Mouse (Mus musculus): Measurements from ENCODE around the gene Pomgnt1. TPM values are rescaled to one million over a fixed set of nuclear protein-coding genes. Genes with fewer than 3 reads are reported as not detected.
A peak's percentile ranks its signal among the peaks of the same experiment; 100 is the strongest.

The Pomgnt1 gene
- polyA plus RNA-seq, 1 experiment from 2014 or later, result 68.4 TPM

DNA sequence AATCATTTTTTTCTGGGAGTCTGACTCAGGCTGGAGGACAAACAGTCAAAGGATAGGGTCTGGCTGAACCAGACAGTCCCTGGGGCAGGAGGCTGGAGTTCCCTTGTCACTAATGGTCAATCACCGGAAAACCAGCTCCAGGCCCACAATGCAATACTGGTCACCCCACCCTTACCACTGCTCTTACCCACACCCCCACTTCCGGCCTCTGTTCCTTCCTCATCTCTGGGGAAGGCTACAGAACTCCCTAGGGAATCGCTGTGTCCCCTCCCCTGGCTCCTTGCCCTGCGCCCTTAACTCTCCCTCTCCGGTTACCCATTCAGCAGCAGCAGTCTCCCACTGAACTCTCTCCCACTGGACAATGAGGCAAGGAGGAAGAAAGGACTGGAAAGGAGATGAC lies 53.5 kb downstream of the Pomgnt1 start:
- ATAC-seq (ENCODE audit: low FRiP score, low read depth), result no peak
- no peaks in the 10 kb centered on the region for H3K36me3 ChIP-seq
- no peaks in the 10 kb centered on the region for H3K27me3 ChIP-seq (replicated peaks)
- 28% methylated on average over 5 of the region's 5 CpGs for WGBS
- no peak overlapping the region for H3K4me2 ChIP-seq (replicated peaks)
- H3K4me1 ChIP-seq, result peaks cover 13% of the 10 kb centered on the region
- no peak overlapping the region for H3K9ac ChIP-seq
- H3K4me3 ChIP-seq, result no peak overlapping the region
- H3K27ac ChIP-seq, result no peak overlapping the region
- H3K9me3 ChIP-seq, result no peaks in the 10 kb centered on the region

DNA sequence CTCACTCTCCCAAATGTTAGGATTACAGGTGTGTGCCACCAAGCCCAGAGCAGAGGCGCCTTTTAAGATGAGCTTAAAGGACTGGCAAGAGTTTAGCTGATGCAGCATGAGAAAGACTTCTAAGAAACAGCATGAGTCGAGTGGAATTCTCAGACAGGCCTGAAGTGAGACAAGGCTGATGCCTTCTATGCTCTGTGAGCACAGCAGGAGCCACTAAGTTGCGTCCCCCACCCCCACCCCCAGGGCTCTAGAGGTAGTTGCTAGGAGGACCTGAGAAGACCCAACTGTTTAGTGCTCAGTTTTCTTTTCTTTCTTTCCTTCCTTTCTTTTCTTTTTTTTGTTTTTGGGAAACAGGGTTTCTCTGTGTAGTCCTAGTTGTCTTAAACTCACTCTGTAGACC lies 58.4 kb downstream of the Pomgnt1 start:
- Histone ChIP-seq H3K4me1 (peaks cover 4% of the 10 kb centered on the region; the same call in 1 of the 2 replicates), H3K9me3 (no peaks in the 10 kb centered on the region), H3K27me3 (replicated peaks) (no peaks in the 10 kb centered on the region), H3K27ac (no peak overlapping the region), H3K4me2 (replicated peaks) (no peak overlapping the region), H3K9ac (no peak overlapping the region), H3K36me3 (no peaks in the 10 kb centered on the region), H3K4me3 (no peak overlapping the region)
- no peak for ATAC-seq (ENCODE audit: low FRiP score, low read depth)
- 42% methylated on average over 3 of the region's 3 CpGs for WGBS

DNA sequence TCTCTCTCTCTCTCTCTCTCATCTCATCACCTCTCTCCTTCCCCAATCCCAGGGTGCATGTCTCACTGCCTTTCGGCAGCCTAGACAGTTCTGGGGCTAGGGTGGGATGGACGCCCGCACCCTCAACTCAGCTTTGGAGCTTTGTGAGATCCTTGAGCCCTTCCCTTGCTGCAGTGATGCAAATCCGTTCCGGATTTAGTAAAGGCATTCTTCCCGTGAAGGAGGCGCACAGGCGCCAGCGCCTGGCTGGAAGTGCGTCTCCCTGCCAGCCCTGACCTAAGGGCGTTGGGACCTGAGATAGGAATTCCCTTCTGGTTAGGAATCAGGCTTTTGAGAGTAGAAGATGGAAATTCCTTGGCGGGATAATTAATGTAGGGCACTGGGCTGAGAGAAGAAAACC lies 59.1 kb downstream of the Pomgnt1 start:
- Histone ChIP-seq H3K4me1 (no peaks in the 10 kb centered on the region), H3K4me3 (no peak overlapping the region), H3K27me3 (replicated peaks) (no peaks in the 10 kb centered on the region), H3K4me2 (replicated peaks) (peak overlapping the region; percentile 39), H3K9me3 (no peaks in the 10 kb centered on the region), H3K27ac (no peak overlapping the region), H3K9ac (no peak overlapping the region), H3K36me3 (no peaks in the 10 kb centered on the region)
- WGBS, result 11% methylated on average over 12 of the region's 12 CpGs
- no peak for ATAC-seq (ENCODE audit: low FRiP score, low read depth)

DNA sequence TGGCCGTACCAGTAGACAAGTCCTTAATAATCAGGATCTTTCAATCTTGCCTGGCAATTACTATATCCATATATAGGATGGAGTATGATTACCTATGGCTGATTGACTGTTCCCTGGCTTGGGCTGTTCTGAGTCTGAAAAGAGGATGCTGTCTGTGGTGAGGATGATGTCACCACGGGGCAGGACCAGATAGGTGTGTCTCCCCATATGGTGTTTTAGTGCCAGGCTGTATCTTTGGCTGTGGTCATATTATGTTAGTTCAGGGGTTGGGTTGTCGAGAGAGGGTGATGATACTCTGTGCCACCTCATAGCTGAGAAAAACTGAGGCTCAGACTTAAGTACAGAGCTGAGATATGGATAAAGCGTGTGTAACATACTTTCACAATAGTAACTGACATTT lies 61.4 kb downstream of the Pomgnt1 start:
- no peak overlapping the region for H3K27ac ChIP-seq
- WGBS, result 88% methylated on average over 4 of the region's 4 CpGs
- no peak for ATAC-seq (ENCODE audit: low FRiP score, low read depth)
- H3K27me3 ChIP-seq (replicated peaks), result no peaks in the 10 kb centered on the region
- H3K36me3 ChIP-seq, result no peaks in the 10 kb centered on the region
- H3K9me3 ChIP-seq, result no peaks in the 10 kb centered on the region
- no peak overlapping the region for H3K4me2 ChIP-seq (replicated peaks)
- H3K4me1 ChIP-seq, result no peaks in the 10 kb centered on the region
- H3K4me3 ChIP-seq, result no peak overlapping the region
- no peak overlapping the region for H3K9ac ChIP-seq

DNA sequence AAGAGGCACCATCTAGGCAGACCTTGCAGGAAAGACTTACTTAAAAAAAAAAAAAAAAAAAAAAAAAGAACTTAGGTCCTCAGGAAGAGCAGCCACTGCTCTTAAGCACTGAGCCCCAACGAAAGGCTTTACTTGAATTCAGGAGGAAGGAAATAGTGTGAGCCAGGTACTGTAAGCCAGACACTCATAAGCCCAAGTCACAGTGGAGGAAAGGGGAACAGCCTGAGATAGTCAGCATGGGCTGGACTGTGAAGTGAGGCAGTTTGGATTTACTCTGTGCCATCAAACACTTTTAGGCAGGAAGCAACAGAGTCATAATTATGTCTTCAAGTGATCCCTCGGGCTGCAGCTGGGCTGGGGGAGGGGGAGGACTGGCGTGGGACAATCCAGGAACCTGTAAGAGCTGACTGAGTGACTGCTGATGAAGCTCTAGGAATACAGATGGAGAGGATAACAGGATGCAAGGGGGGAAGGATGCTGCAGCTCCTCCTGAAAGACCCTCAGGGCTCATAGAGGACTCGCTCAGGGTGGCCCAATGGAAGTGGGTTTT lies 68.7 kb downstream of the Pomgnt1 start:
- Histone ChIP-seq H3K27me3 (replicated peaks) (no peaks in the 10 kb centered on the region), H3K9me3 (no peaks in the 10 kb centered on the region), H3K36me3 (no peaks in the 10 kb centered on the region), H3K27ac (no peak overlapping the region), H3K4me3 (no peak overlapping the region), H3K4me1 (no peaks in the 10 kb centered on the region), H3K4me2 (replicated peaks) (no peak overlapping the region), H3K9ac (no peak overlapping the region)
- 50% methylated on average over 4 of the region's 4 CpGs for WGBS
- no peak for ATAC-seq (ENCODE audit: low FRiP score, low read depth)

DNA sequence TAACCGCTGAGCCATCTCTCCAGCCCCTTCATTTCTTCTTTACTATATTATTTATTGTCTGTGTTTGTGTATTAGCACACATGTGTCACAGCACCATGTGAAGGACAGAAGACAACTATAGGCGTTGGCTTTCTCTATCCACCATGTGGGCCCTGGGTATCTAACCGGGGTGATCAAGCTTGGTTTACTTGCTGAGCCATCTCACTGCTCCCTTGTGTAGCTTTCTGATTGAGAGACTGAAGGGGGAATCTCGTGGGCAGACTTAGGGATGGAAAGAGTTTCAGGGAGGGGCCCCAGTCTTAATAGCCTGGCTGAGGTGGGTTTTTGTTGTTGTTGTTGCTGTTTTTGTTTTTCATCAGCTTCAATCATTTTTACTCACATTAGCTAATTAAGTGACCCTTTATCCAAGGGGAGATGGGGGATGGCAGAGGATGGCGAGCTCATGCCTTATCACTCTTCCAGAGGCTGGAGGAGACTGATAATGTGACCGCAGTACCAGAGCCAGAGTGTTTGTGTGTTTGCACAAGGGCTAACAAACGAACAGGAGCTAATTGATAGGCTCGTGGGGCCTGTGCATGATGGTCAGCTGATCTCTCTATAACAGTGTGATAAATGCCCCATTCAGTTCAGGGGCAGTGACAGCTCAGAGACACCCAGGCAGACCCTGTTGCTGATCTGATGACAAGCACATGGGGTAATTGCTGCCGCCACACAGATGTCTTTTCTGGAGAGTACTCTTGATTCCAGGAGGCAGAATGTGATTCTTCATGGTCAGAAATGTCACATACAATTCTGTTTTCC lies 70.1 kb downstream of the Pomgnt1 start:
- Histone ChIP-seq H3K27ac (no peak overlapping the region), H3K4me1 (no peaks in the 10 kb centered on the region)
- no peak for ATAC-seq (ENCODE audit: low FRiP score, low read depth)

DNA sequence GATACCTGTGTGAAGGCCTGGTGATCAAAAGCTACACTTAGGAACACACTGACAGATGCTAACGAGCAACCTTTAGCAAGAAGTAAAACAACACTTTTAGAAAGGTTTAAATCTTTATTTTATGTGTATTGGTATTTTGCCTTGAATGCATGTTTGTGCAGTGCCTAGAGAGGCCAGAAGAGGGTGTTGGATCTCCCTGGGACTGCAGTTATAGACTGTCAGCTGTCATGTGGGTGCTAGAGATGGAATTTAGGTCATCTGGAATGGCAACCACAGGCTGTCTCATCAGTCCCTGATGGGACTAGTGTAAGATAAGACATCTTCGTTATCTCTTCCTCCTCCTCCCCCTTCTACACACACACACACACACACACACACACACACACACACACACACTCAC lies 74.8 kb downstream of the Pomgnt1 start:
- no peaks in the 10 kb centered on the region for H3K27me3 ChIP-seq (replicated peaks)
- H3K4me1 ChIP-seq, result no peaks in the 10 kb centered on the region
- no peak overlapping the region for H3K4me3 ChIP-seq
- H3K9ac ChIP-seq, result no peak overlapping the region
- WGBS, result 88% methylated on average over 2 of the region's 2 CpGs
- H3K9me3 ChIP-seq, result no peaks in the 10 kb centered on the region
- no peaks in the 10 kb centered on the region for H3K36me3 ChIP-seq
- H3K4me2 ChIP-seq (replicated peaks), result no peak overlapping the region
- no peak for ATAC-seq (ENCODE audit: low FRiP score, low read depth)
- H3K27ac ChIP-seq, result no peak overlapping the region

More for the DNA sequence above, 70.1 kb downstream of the Pomgnt1 start:
- no peaks in the 10 kb centered on the region for H3K9me3 ChIP-seq
- no peaks in the 10 kb centered on the region for H3K27me3 ChIP-seq (replicated peaks)
- no peak overlapping the region for H3K9ac ChIP-seq
- H3K4me2 ChIP-seq (replicated peaks), result no peak overlapping the region
- H3K4me3 ChIP-seq, result no peak overlapping the region
- no peaks in the 10 kb centered on the region for H3K36me3 ChIP-seq
- WGBS, result 78% methylated on average over 9 of the region's 9 CpGs

DNA sequence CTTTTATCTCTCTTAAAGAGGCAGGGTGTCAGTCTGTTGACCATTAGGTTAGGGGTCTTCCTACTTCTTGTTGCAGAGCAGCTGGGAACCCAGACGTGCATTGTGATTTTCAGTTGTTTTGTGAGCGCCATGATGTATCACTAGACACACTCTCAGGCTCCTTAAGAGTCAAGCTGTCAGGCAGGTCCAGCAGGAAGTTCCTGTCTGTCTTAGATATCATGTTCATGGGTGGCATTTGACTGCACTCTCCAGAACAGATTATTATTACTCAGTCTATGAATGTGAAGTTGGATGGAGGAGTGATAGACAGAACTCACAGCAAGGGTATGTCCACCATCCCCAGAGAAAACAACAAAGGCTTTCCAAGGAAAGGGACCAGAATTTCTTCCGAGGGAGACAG lies 80.8 kb downstream of the Pomgnt1 start:
- Histone ChIP-seq H3K4me1 (no peaks in the 10 kb centered on the region), H3K9ac (no peak overlapping the region), H3K36me3 (no peaks in the 10 kb centered on the region), H3K4me2 (replicated peaks) (no peak overlapping the region), H3K4me3 (no peak overlapping the region), H3K9me3 (no peaks in the 10 kb centered on the region), H3K27me3 (replicated peaks) (no peaks in the 10 kb centered on the region), H3K27ac (no peak overlapping the region)
- ATAC-seq (ENCODE audit: low FRiP score, low read depth), result no peak
- 69% methylated on average over 3 of the region's 3 CpGs for WGBS

DNA sequence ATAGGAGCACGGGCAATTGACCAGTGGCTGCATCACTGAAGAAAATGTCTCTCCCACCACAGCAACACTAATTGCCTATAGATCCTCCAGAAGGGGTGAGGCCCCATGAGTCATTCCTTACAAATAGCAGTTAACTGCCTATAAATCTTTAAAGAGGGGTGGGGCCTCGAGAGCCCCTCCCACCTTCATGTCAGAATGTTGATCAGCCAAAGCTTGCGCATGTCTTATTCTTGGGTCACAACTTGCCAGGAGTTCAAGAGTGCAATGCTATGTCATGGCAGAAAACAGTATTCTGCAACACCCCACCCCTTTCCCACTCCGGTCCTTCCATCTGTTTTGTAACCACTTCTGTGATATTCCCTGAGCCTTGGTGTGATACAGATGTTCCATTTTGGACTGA lies 82.9 kb downstream of the Pomgnt1 start:
- Histone ChIP-seq H3K4me3 (no peak overlapping the region), H3K4me1 (no peaks in the 10 kb centered on the region), H3K9me3 (no peaks in the 10 kb centered on the region), H3K4me2 (replicated peaks) (no peak overlapping the region), H3K9ac (no peak overlapping the region), H3K27ac (no peak overlapping the region), H3K36me3 (no peaks in the 10 kb centered on the region), H3K27me3 (replicated peaks) (no peaks in the 10 kb centered on the region)
- 61% methylated on average over 4 of the region's 4 CpGs for WGBS
- ATAC-seq (ENCODE audit: low FRiP score, low read depth), result no peak

DNA sequence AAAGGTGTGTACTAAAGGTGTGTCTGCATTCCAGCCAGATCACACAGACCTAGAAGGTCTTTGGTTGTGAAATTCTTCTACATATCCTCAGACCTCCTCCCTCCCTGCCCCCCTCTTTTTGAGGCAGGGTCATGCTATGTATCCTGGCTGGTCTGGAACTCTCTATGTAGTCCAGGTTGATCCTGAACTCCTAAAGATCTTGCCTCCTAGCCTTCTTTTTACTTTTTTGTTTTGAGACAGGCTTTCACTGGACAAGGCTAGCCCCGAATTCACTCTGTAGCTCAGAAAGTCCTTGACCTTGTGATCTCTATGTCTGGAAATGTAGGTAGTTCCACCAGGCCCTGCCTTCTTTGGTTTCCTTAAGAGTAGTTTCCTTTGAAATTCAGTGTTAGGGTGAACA lies 85.3 kb downstream of the Pomgnt1 start:
- no peak overlapping the region for H3K4me2 ChIP-seq (replicated peaks)
- no peak for ATAC-seq (ENCODE audit: low FRiP score, low read depth)
- H3K27me3 ChIP-seq (replicated peaks), result no peaks in the 10 kb centered on the region
- H3K4me3 ChIP-seq, result no peak overlapping the region
- H3K9ac ChIP-seq, result no peak overlapping the region
- H3K9me3 ChIP-seq, result no peaks in the 10 kb centered on the region
- WGBS, result 80% methylated on average over 1 of the region's 1 CpGs
- no peak overlapping the region for H3K27ac ChIP-seq
- H3K36me3 ChIP-seq, result no peaks in the 10 kb centered on the region
- no peaks in the 10 kb centered on the region for H3K4me1 ChIP-seq

Other genes with a start within 250 kb of the Pomgnt1 start
- gene Kncn, start 239.4 kb upstream of the Pomgnt1 start, polyA plus RNA-seq (2016; fragmentation: Nextera tagmentation; extraction: Ambion mirVana), result not detected in 2 replicates
- not detected in 2 replicates for gene 6430628N08Rik, start 233.2 kb upstream of the Pomgnt1 start, polyA plus RNA-seq (2016; fragmentation: Nextera tagmentation; extraction: Ambion mirVana)
- 1.6 and 2.4 TPM in 2 replicates for gene Dmbx1, start 183.9 kb upstream of the Pomgnt1 start, polyA plus RNA-seq (2016; fragmentation: Nextera tagmentation; extraction: Ambion mirVana)
- 4.8 and 5.8 TPM in 2 replicates for gene Faah, start 105.9 kb upstream of the Pomgnt1 start, polyA plus RNA-seq (2016; fragmentation: Nextera tagmentation; extraction: Ambion mirVana)
- gene Nsun4, start 70.0 kb upstream of the Pomgnt1 start, polyA plus RNA-seq (2016; fragmentation: Nextera tagmentation; extraction: Ambion mirVana), result 16.2 and 19.7 TPM in 2 replicates
- 378 and 393 TPM in 2 replicates for gene Uqcrh, start 48.8 kb upstream of the Pomgnt1 start, polyA plus RNA-seq (2016; fragmentation: Nextera tagmentation; extraction: Ambion mirVana)
- gene Lrrc41, start 48.6 kb upstream of the Pomgnt1 start, polyA plus RNA-seq (2016; fragmentation: Nextera tagmentation; extraction: Ambion mirVana), result 71.9 and 75.0 TPM in 2 replicates
- 26.9 and 29.4 TPM in 2 replicates for gene Rad54l, start 150 bp upstream of the Pomgnt1 start, polyA plus RNA-seq (2016; fragmentation: Nextera tagmentation; extraction: Ambion mirVana)
- gene Lurap1, start 27.5 kb downstream of the Pomgnt1 start, polyA plus RNA-seq (2016; fragmentation: Nextera tagmentation; extraction: Ambion mirVana), result 1.6 and 1.7 TPM in 2 replicates
- gene Tspan1, start 43.8 kb downstream of the Pomgnt1 start, polyA plus RNA-seq (2016; fragmentation: Nextera tagmentation; extraction: Ambion mirVana), result 0.09 TPM in 1 of 2 replicates, not detected in the other
- not detected in 2 replicates for gene 1700042G07Rik, start 49.5 kb downstream of the Pomgnt1 start, polyA plus RNA-seq (2016; fragmentation: Nextera tagmentation; extraction: Ambion mirVana)
- not detected in 2 replicates for gene Gm49337, start 49.5 kb downstream of the Pomgnt1 start, polyA plus RNA-seq (2016; fragmentation: Nextera tagmentation; extraction: Ambion mirVana)
- gene Pik3r3, start 97.8 kb downstream of the Pomgnt1 start, polyA plus RNA-seq (2016; fragmentation: Nextera tagmentation; extraction: Ambion mirVana), result 84.6 and 92.7 TPM in 2 replicates